Mouse (Mus musculus) B cell, adult (primary cell): Measurements from ENCODE around the gene Rasgef1b. TPM values are rescaled to one million over a fixed set of nuclear protein-coding genes. Genes with fewer than 3 reads are reported as not detected.

Source experiments
- total RNA-seq: library from RNA; stranded (reverse); gene quantifications from 4 replicates; pipeline ENCODE4 v1.2.4, GENCODE M21; 2023; ENCODE audit not compliant: inconsistent age

Rasgef1b gene
- 241 to 272 TPM (median 244 TPM) in 4 replicates for total RNA-seq

GRCm38 (mm10) chr5:99728649-99729212 is at the start of gene Rasgef1b:
Rasgef1b (minus strand) TSS chr5:99729065.

Other genes with a start within 250 kb of the Rasgef1b start
- gene Vamp9, start 177.2 kb upstream of the Rasgef1b start, total RNA-seq, result not detected in 4 replicates
- 298 to 319 TPM (median 310 TPM) in 4 replicates for gene Hnrnpd, start 249.9 kb upstream of the Rasgef1b start, total RNA-seq
- 1.9 to 3.1 TPM (median 2.6 TPM) in 3 of 4 replicates, not detected in the other for gene 4930524J08Rik, start 250.0 kb upstream of the Rasgef1b start, total RNA-seq